Mouse (Mus musculus): ENCODE results near the gene Hcn2. TPM values are rescaled to one million over a fixed set of nuclear protein-coding genes. Genes with fewer than 3 reads are reported as not detected.

Gene Hcn2
- total and polyA plus RNA-seq, 2 experiments from 2014 or later = 5.5 to 92.6 TPM

DNA sequence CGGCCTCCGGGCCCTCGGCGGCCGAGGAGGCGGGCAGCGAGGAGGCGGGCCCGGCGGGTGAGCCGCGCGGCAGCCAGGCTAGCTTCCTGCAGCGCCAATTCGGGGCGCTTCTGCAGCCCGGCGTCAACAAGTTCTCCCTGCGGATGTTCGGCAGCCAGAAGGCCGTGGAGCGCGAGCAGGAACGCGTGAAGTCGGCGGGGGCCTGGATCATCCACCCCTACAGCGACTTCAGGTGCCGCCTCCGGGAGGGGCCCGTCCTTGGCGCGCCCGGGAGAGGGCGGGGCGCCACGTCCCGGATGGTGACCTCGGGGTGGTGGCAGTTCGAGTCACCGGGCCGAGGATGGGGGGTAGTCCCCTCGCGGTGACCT lies 538 bp downstream of the Hcn2 start:
- H3K4me2 ChIP-seq (ENCODE audit: low read depth, low read length) = peak overlapping the region; percentile 88
- peaks cover 2% of the 10 kb centered on the region; the same call in 1 of the 2 replicates for H3K36me3 ChIP-seq (ENCODE audit: insufficient read depth, low read length)
- 1% methylated on average over 43 of the region's 44 CpGs for WGBS
- ATAC-seq = no peak; the same call in 1 of the 2 replicates
- 0 out of 2 replicates have a peak, but pooled peaks cover 1% of the 10 kb centered on the region for H3K4me1 ChIP-seq (ENCODE audit: insufficient read depth, low read length)
- peak overlapping the region; percentile 76 for H3K4me3 ChIP-seq (ENCODE audit: low read length)
- peak; percentile 39 for DNase-seq (ENCODE audit: low spot score)
- H3K9me3 ChIP-seq (ENCODE audit: low read length) = no peaks in the 10 kb centered on the region
- peak overlapping the region; percentile 82 for H3K9ac ChIP-seq (replicated peaks; ENCODE audit: low read length)
- TF ChIP-seq CTCF (IDR thresholded peaks at IDR 0.05; ENCODE audit: low read depth) = no peak
- peak overlapping the region; percentile 76 for H3K27ac ChIP-seq
- no peaks in the 10 kb centered on the region for H3K27me3 ChIP-seq (ENCODE audit: insufficient read depth, low read length)

DNA sequence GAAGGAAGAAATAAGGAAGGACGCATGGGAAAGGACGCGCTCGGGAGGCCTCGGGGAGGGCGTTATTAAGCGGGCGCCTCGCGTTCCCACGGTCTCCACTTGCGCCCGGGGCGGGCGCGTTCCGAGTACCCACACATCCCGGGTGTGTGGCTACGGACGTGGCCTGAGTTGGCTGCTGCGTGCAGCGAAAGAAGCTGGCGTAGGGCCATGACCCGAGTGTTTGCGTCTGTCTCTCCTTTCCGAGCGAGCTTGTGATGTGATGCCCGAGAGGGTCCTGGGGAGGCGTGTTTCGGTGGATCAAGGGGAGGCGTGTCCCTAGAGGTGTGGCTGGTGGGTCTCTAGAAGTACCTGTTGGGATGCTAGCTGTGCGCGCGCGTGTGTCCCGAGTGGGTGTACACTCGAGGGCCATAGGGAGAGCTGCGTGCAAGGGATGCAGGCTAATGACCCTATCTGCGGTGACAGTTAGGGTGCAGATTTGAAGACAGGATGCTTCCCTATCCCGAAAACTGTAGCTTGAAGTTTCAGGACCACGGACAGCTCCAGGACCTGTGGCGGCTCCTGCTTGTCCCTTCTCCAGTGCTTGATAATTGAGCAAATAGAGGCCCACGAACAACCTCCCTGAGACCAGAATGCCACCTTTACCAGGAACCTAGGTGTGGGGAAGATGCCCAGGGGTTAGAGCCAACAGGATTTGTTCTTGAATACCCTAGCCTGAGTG lies 1.4 kb downstream of the Hcn2 start:
- no peaks in the 10 kb centered on the region for H3K27me3 ChIP-seq (ENCODE audit: insufficient read depth, low read length)
- WGBS = 3% methylated on average over 42 of the region's 43 CpGs
- H3K36me3 ChIP-seq (ENCODE audit: insufficient read depth, low read length) = no peaks in the 10 kb centered on the region
- 0 out of 2 replicates have a peak overlapping the region, but pooled peaks have one; percentile 76 for H3K27ac ChIP-seq
- TF ChIP-seq CTCF (IDR thresholded peaks at IDR 0.05; ENCODE audit: low read depth) = no peak
- H3K4me3 ChIP-seq (ENCODE audit: low read length) = peak overlapping the region; percentile 76
- H3K9ac ChIP-seq (replicated peaks; ENCODE audit: low read length) = peak overlapping the region; percentile 82
- 0 out of 2 replicates have a peak, but pooled peaks cover 3% of the 10 kb centered on the region for H3K4me1 ChIP-seq (ENCODE audit: insufficient read depth, low read length)
- peak; percentile 30; the same call in 1 of the 2 replicates for ATAC-seq
- H3K4me2 ChIP-seq (ENCODE audit: low read depth, low read length) = peak overlapping the region; percentile 88
- no peaks in the 10 kb centered on the region for H3K9me3 ChIP-seq (ENCODE audit: low read length)
- DNase-seq (ENCODE audit: low spot score) = peak; percentile 54

DNA sequence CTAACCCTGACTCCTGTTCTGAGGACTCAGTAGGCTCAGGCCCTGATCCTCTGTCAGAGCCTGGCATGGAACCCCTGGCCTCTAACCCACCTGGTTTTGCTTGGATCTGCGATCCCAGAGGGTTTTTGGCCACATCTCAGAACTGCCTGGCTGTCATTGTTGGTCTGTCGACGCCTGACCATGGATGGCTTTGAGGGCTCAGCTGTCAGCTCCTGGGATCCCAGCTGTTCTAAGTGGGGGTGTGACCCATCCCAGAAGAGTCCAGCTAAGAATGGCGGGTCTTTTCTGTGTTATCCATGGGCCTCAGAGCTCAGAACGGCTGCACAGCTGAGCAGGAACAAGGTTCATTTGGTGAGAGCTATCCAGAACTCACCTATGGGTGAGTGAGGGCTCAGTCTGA lies 4.7 kb downstream of the Hcn2 start:
- no peak for TF ChIP-seq CTCF (IDR thresholded peaks at IDR 0.05; ENCODE audit: low read depth)
- H3K9me3 ChIP-seq (ENCODE audit: low read length) = no peaks in the 10 kb centered on the region
- no peak overlapping the region for H3K4me3 ChIP-seq (ENCODE audit: low read length)
- 52% methylated on average over 5 of the region's 5 CpGs for WGBS
- H3K4me2 ChIP-seq (ENCODE audit: low read depth, low read length) = no peak overlapping the region
- no peak overlapping the region for H3K27ac ChIP-seq
- H3K36me3 ChIP-seq (ENCODE audit: insufficient read depth, low read length) = no peaks in the 10 kb centered on the region
- DNase-seq (ENCODE audit: low spot score) (no peak), ATAC-seq (no peak)
- H3K4me1 ChIP-seq (ENCODE audit: insufficient read depth, low read length) = 0 out of 2 replicates have a peak, but pooled peaks cover 3% of the 10 kb centered on the region
- no peaks in the 10 kb centered on the region for H3K27me3 ChIP-seq (ENCODE audit: insufficient read depth, low read length)
- no peak overlapping the region for H3K9ac ChIP-seq (replicated peaks; ENCODE audit: low read length)

DNA sequence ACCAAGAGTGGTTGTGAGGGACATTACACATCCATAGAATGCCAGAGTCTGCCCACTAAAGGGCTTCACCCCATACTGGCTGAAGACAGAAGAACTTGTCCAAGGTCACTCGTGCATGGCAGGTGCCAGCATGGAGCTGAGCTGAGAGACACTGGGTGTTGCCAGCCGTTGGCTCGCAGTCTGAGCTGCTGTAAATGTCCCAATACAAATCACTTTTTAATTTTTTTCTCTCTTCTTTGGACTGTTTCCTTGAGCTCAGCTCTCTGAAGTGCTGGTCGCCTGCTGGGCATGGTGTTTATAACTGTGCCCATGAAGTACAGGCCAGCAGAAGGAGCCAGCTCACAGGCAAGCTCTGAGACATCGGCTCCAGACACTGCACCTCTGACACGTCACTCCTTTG lies 6.6 kb downstream of the Hcn2 start:
- H3K4me2 ChIP-seq (ENCODE audit: low read depth, low read length) = no peak overlapping the region
- no peaks in the 10 kb centered on the region for H3K9me3 ChIP-seq (ENCODE audit: low read length)
- ATAC-seq (peak; percentile 77), DNase-seq (ENCODE audit: low spot score) (peak; percentile 60)
- H3K36me3 ChIP-seq (ENCODE audit: insufficient read depth, low read length) = no peaks in the 10 kb centered on the region
- no peak for TF ChIP-seq CTCF (IDR thresholded peaks at IDR 0.05; ENCODE audit: low read depth)
- no peak overlapping the region for H3K9ac ChIP-seq (replicated peaks; ENCODE audit: low read length)
- H3K27me3 ChIP-seq (ENCODE audit: insufficient read depth, low read length) = no peaks in the 10 kb centered on the region
- H3K27ac ChIP-seq = no peak overlapping the region; the same call in 1 of the 2 replicates
- H3K4me1 ChIP-seq (ENCODE audit: insufficient read depth, low read length) = 0 out of 2 replicates have a peak, but pooled peaks cover 3% of the 10 kb centered on the region
- H3K4me3 ChIP-seq (ENCODE audit: low read length) = no peak overlapping the region
- WGBS = 30% methylated on average over 6 of the region's 6 CpGs

DNA sequence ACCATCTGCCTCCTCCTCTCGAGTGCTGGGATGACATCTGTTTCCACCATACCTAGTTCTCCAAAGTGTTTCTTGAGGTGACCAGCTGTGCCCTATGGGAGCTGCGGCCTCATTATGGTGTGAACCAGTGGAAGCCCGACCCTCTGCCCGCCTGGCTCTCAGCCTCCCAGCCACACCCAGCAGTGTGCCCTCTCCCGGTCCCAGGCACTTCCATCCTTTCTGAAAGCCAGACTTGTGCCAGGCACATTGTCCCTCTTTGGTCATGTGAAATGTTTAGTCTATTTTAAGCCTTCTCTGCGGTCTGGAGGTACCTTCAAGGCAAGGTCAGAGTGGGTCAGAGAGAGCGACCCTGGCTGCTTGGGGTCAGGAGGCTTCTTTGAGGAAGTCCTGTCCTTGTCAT lies 7.3 kb downstream of the Hcn2 start:
- Histone ChIP-seq H3K4me2 (ENCODE audit: low read depth, low read length) (no peak overlapping the region), H3K4me1 (ENCODE audit: insufficient read depth, low read length) (0 out of 2 replicates have a peak, but pooled peaks cover 3% of the 10 kb centered on the region), H3K27ac (no peak overlapping the region), H3K9me3 (ENCODE audit: low read length) (no peaks in the 10 kb centered on the region), H3K36me3 (ENCODE audit: insufficient read depth, low read length) (no peaks in the 10 kb centered on the region), H3K4me3 (ENCODE audit: low read length) (no peak overlapping the region), H3K9ac (replicated peaks; ENCODE audit: low read length) (no peak overlapping the region), H3K27me3 (ENCODE audit: insufficient read depth, low read length) (no peaks in the 10 kb centered on the region)
- WGBS = 83% methylated on average over 7 of the region's 7 CpGs
- ATAC-seq (no peak), DNase-seq (ENCODE audit: low spot score) (no peak)
- no peak for TF ChIP-seq CTCF (IDR thresholded peaks at IDR 0.05; ENCODE audit: low read depth)

DNA sequence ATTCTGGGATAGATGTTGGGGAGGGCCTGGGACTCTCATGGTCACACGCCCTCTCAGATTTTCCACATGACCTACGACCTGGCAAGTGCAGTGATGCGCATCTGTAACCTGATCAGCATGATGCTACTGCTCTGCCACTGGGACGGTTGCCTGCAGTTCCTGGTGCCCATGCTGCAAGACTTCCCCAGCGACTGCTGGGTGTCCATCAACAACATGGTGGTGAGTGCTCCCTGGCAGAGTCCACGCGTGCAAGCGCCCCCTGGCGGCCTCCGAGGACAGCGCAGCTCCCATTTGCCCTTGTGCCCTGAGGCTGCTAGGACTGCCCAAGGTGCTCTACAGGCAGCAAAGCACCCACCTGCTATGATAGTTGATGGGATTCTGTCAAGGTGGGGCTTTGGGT lies 9.7 kb downstream of the Hcn2 start:
- no peak overlapping the region for H3K27ac ChIP-seq
- peaks cover 3% of the 10 kb centered on the region; the same call in 1 of the 2 replicates for H3K36me3 ChIP-seq (ENCODE audit: insufficient read depth, low read length)
- DNase-seq (ENCODE audit: low spot score) (no peak), ATAC-seq (no peak)
- no peak overlapping the region for H3K4me3 ChIP-seq (ENCODE audit: low read length)
- H3K27me3 ChIP-seq (ENCODE audit: insufficient read depth, low read length) = no peaks in the 10 kb centered on the region
- no peaks in the 10 kb centered on the region for H3K9me3 ChIP-seq (ENCODE audit: low read length)
- H3K4me2 ChIP-seq (ENCODE audit: low read depth, low read length) = no peak overlapping the region
- TF ChIP-seq CTCF (IDR thresholded peaks at IDR 0.05; ENCODE audit: low read depth) = peak; percentile 61
- H3K9ac ChIP-seq (replicated peaks; ENCODE audit: low read length) = no peak overlapping the region
- 36% methylated on average over 11 of the region's 11 CpGs for WGBS
- H3K4me1 ChIP-seq (ENCODE audit: insufficient read depth, low read length) = 0 out of 2 replicates have a peak, but pooled peaks cover 3% of the 10 kb centered on the region
